Mouse (Mus musculus) adrenal gland (tissue): ENCODE measurements around the gene Fitm2.

Source experiments
- intact Hi-C: fragments of 180-260 bp; cut with DNase I; formaldehyde crosslinking; loops from one replicate; pipeline ENCODE4 v1.15.1; 2025
- long read RNA-seq, 2 experiments: library from polyadenylated mRNA; unstranded; transcript quantifications; one replicate each; pipeline ENCODE4 v2.0.0; 2020; ENCODE audit warnings: borderline replicate concordance in 1 of 2; ENCODE audit not compliant: insufficient replicate concordance in 1 of 2

The Fitm2 gene
- long read RNA-seq, experiment 1, transcript Fitm2-201 (2 exons, 3,967 nt) = major isoform, 19 of 35 reads
- long read RNA-seq, experiment 1, partial matches to known transcripts = 7 of 35 reads
- long read RNA-seq, experiment 1, other reads (novel, unspliced or antisense) = 9 of 35 reads
- long read RNA-seq, experiment 2, transcript Fitm2-201 (2 exons, 3,967 nt) = major isoform, 23 of 43 reads
- long read RNA-seq, experiment 2, partial matches to known transcripts = 0 of 43 reads
- long read RNA-seq, experiment 2, other reads (novel, unspliced or antisense) = 20 of 43 reads

DNA sequence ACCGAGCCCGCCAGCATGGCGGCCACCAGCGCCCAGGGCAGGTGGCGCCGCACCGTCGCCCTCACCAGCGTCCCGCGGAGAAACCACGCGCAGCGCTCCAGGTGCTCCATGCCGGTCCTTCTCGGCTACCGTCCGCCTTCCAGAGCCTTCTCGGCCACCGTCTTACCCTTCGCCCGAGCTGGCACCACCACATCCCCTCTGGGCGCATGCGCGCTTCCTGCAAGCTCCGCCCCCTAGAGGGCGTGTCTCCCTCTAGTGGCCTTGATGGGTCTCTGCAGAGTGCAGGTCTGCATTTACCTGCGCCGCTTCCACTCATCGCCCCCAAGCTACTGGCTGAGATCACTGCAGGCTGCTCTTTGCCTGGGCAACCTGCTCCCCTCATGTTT is at the start of gene Fitm2:
Gene Fitm2 (minus strand): TSS at position 164 of the 386 bp plus-strand sequence.
- intact Hi-C loops = no loop called here

DNA sequence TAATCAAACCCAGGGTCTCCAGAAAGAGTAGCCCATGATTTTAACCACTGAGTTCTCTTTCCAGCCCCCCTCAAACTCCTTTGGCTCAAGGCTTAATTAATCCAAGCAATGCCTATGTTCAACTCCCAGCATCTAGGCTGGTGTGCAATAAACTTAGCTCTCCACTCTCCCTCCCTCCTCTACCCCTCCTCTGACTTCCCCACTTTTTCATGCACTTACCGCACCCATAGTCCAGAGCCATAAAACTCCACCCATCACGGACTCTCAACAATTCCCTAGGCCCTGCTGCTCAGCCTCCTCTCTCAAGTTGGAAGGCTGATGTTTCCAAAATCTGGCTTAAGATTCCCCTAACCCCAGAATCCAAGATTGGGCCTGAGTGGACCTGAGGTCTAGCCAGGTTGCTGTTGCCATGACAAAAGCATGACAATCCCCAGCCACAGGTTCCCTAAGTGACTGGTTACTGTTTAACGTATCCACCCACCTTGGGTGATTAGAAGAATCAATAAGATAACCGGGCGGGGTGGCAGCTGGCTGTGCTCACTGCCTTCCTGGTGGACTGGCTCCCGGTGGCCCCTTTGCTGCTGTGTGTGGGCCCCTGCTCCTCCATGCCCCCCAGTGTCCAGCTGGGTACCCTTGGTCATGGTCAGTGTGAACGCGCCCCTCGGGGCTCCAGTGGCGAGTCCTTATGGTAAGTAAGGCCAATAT is 34.0 kb upstream of the Fitm2 start, which contains the start of gene Hnf4a:
Gene Hnf4a (plus strand): TSS at position 509 of the 705 bp plus-strand sequence.
- intact Hi-C loops = no loop called here

DNA sequence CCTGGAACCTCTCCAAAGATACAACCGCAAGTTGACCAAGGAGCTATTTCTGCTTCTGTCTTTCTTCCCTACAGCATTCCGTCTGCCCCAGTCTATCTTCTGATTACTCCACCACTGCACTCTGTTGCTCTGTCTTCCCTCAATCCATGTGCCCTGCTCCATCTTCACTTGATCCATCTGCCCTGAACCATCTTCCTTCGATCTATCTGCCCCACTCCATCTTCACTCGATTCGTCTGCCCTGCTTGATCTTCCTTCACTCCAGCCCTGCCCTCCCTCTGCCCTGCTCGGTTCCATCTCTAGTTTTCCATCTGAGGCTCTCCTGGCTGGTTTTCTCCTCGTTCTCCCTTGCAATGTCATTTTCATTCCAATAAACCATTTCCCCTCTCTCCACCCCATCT is 30.8 kb upstream of the Fitm2 start:
- intact Hi-C loops = no loop called here

DNA sequence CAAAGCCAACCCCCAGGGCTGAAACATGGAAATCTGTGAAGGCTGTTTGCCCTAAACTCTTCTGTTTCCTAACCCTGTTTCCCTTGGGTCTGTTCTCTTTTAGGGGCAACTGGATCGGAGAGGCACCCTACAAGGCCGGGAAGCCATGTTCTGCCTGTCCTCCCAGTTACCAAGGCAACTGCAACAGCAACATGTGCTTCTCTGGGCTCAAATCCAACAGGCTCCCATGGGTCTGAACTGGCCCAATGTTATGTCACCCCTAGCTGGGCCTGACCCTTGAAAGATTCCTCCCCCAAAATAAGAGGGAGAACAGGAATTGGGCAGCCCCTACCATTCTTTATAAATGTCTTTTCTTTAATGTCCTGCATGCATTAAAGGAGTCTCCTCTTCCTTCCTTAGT is 29.8 kb upstream of the Fitm2 start:
- intact Hi-C loops = no loop called here

DNA sequence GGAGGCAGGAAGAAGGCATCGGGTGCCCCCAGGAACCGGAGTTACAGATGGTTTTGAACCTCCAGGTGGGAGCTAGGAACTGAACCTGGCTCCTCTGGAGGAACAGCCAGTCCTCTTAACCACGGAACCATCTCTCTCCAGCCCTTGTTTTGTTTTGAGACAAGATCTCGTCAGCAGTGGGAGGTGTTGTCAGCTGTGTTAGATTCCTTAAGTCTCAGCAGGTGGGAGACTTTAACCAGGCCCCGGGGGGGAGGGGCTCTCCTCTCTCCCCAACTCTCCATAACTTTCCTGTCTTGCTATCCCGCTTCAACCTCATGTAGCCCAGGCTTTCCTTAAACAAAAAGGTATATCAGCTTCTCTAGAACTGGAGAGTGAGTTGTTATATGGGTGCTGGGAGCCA is 22.0 kb upstream of the Fitm2 start:
- intact Hi-C loops = no loop called here

DNA sequence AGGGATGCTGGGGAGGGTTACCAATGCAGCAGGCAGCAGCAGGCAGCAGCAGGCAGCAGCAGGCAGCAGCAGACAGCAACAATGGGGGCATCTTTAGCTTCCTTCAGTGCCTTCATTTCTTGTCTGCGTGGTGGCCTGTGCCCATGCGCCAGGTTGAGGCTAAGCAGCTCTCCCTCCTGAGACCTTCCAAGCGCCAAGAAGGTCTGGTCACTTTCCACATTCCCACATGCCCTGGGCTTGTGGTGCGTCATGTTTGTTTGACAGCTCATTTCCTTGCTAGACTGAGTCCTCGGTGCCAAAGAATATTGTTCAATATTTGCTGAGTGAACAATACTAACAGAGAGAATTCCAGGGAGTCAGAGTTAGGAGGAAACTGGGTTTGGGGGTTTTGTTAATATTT is 21.5 kb upstream of the Fitm2 start:
- intact Hi-C loops = no loop called here

DNA sequence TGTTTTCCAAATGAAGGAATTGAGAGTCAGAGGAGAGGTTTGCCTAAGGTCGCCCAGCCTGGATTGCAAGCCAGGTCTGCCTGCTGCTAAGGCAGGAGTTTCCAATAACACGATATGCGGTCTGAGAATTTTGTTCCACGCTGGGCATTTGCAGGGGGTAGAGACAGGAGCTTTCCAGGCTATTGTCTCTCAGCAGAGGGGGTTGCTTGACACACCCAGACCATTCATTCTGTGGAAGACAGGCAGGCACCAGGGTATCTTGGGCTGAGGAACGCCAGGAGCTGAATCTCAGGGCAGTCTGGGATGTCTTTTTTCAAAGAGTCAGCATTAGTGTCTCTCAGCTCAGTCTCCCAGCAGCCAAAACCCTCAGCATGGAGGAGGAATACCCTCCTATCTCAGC is 20.6 kb upstream of the Fitm2 start:
- intact Hi-C loops = no loop called here

DNA sequence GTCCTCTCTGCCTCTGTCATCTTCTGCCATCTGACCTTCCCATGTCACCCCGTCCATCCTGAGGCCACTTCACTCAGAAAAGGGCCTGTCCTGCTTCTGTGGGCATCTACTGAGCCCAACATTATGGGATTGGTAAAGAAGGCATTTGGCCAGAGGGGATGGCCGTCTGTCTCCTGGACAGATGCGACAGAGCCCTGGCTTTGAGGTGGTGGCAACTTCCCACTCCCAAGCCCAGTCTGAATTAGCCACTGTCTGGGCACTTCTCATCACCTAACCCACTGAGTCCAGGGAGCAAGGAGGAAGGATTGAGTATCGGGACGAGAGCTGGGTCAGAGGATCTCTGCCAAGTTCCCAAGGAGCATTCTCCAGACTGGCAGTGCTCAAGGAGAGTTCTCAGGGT is 19.6 kb upstream of the Fitm2 start, which contains the start of gene R3hdml:
Gene R3hdml (plus strand): TSS at position 301 of the 400 bp plus-strand sequence.
- intact Hi-C loops = no loop called here

DNA sequence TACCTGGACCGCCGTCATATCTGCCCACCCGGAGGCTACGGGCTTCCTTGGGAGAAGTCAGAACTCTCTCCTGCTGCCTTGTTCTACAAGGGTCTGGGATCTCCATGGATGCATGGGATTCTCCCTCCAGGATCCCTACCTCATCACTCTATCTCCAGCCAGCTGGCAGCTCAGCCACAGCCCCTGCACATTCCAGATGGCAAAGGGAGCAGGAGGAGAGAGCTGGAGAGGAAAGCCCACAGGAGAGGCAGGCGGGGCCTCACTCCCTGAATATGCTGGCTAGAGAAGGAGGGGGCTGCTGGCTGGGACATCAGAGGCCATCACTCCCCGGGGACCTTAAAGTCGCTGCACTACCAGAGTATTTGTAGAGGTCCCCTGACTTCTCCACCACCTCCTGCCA is 18.9 kb upstream of the Fitm2 start:
- intact Hi-C loops = no loop called here

DNA sequence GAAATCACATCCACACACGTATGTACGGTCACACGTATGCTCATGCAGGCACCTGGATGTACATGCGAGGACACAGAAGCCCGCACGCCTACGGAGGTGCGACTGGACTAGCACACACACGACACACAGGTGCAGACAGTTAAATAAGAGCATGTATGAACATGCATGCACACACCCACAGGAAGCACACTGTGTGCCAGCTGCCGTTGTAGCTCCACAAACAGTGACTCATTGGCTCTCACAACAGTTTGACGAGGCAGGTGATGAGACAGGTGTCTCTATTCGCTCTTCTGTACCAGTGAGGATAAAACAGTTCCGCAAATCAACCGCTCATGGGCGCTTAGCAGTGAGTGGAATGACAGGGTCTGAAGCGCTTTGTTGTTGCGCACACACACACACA is 18.2 kb upstream of the Fitm2 start:
- intact Hi-C loops = no loop called here

DNA sequence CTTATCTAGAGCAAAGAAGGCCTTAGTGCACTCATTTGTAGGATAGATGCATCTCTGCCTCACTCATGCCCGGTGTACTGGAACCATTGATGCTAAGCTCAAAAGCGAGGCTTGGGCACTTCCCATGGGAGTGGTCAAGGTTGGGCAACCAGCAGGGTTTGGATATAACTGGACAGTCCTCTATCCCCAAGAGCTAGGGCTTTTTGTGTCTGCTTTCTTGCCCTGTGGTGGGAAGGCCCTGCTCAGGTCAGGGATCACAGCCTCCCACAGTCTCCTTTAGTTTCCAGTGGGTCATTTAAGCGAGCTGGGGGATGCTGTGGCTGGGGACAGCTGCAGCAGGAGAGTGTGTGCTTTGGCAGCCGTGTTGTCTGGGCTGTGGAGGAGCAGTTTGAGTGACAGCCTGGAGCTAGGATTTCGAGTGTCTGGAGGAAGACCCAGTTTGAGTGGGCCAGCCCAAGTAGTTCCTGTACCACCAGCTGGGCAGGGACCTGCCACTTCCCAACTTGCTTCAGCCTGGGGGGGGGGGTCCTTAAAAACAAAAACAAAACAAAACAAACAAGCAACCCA is 17.4 kb upstream of the Fitm2 start:
- intact Hi-C loops = no loop called here

DNA sequence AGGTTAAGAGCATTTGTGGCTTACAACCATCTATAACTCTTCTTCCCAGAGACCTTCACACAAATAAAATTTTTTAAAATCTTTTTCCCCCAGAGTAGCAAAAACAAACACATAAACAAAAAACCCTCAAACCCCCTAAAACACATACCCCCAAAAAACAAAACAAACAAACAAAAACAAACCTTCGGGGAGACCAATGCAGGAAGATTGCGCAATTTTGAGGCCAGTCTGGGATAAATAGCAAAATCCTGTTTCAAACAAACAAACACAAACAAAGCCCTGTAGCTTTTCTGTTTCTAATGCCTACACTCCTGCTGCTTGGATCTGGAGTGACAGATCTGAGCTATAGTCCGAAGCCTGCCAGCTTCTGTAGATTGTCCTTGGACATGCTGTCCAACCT is 14.9 kb upstream of the Fitm2 start:
- intact Hi-C loops = no loop called here

DNA sequence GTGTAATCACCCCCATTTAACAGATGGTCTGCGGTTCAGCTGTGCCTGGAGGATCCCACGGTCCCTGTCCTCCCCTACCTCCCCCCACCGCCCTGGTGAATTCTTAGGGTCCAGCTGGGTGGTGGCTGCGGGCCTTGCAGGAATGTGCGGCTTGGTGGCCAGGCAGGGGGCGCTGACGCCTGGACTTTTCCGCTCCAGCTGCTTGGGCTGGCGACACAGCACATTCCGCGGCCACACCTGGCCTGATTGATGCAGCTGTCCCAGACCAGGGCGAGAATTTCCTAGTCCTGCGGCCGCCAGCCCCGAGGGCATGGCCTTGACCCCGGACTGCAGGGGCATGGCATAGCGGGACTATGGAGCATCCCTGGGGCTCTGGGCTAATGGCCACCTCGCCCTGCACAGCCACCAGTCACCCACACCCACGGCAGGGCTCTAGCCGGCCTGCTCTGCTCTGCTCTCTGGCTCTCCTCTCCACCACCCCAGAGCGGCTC is 9.2 kb upstream of the Fitm2 start:
- intact Hi-C loops = no loop called here

DNA sequence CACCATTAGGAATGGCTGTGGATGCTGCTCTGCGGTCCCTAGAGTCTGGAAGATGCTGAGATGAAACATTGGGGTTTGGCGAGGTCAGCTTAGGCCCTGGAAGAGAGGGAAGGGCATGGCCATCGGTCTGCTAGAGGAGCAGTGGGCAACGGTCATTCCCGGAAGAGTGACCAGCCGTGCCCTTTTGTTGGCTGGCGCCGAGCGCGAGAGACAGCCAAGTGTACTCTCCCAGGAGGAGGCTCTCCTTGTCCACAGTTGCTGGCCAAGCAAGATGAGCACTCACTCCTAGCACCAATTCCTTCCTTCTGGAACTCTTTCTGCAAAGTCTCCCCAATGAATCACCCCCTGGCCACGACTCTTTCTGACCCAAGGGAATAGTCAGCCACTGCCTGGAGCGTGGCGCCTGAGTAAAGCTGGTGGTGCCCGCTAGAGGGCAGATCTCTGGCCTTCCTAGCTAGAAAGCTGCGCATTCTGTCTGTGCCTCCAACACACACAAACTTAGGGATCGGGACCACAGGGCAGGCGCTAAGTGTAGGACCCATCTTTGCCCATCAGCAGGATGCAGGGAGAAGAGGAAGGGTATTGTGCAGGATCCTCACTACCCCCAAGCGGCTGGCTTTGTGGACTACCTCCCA is 7.9 kb upstream of the Fitm2 start:
- intact Hi-C loops = no loop called here

DNA sequence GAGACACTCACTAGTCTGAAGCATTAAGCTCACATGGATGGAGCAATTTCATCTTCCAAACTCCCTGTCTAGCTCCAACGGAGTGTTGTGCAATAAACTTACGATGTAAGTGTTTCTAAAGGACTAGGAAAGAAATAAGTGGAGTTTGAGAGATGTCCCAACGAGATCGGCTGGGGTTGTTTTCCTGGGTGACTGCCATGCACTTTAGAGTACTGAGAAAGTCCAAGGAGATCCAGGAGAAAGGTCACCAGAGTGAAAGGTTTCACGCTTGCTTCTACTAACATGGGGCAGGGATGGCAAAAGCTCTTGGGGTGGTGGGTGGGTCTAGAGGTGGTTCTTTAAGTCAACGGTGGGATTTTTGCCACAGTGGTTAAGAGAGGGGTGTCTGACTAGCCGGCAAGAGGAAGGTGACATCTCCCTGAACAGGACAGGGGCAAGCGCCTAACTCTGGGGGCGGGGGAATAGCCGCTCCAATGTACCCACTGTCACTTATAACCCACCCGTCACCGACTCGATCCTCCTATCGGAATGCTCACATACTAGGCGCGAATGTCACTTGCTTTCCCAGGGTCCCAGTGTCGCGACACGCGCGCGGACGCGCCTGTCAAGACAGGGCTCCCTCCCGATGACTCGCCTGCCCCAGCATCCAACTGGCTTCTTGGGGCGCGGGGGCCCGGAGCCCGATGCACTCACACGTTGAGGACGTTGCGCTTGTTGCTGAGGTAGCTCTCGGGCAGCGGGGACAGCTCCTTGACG is 541 bp downstream of the Fitm2 start:
- intact Hi-C loops = no loop called here

DNA sequence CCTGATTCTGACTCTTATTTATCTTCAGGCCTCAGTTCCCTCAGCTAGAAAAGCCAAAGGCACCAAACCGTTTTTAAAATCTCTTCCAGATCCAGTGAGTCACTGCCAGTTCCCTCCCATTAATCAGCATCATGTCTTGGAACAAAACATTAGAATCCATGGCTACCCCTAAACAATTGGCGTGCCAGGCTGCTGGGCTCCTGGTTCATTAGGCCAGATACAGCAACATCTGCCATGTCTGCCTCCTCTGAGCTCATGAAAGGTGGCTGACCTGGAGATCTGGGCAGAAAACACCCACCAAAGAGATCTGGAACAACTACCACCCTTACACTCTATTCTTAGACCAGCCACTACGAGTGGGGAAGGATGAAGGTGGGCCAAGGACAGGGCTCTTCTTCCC is 1.3 kb downstream of the Fitm2 start:
- intact Hi-C loops = no loop called here

DNA sequence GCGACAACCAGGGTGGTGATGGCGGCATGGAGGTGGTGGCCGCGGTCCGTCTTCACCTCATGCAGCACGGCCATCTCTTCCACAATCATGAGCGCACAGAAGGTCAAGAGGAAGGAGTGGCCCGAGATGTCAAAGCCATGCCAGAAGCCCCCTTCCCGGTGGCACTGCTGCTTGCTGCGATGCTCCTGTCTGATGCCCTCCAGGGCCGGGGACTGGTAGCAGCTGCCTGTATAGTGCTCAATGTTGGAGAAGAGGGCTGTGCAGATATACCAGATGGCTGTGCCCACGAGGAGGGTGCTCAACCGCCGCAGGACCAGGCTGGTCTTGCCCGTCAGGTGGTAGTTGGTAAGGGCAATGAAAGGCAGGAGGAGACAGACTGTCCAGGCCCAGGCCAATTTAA is 2.7 kb downstream of the Fitm2 start:
- intact Hi-C loops = loop anchor here (5.0 kb wide), 1 partner anchor 47 kb away; the partner anchor contains the start of gene Oser1

DNA sequence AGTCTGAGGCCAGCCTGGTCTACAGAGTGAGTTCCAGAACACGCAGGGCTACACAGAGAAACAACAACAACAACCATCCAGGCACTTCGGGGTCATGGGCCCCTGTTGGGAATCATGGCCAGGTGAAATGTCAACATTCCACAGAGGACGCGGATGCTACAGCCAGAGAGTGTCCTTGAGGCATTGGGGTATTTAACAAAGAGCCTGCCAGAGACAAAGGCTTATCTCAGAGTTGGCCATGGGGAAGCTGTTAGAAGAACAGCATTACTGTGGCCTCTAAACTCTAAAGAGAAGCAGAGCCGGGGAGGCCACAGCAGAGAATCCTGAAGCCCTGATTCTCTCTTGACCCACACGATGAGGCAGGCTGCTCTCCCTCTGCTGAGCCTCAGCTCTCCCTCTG is 3.6 kb downstream of the Fitm2 start:
- intact Hi-C loops = loop anchor here (5.0 kb wide), 1 partner anchor 47 kb away; the partner anchor contains the start of gene Oser1

DNA sequence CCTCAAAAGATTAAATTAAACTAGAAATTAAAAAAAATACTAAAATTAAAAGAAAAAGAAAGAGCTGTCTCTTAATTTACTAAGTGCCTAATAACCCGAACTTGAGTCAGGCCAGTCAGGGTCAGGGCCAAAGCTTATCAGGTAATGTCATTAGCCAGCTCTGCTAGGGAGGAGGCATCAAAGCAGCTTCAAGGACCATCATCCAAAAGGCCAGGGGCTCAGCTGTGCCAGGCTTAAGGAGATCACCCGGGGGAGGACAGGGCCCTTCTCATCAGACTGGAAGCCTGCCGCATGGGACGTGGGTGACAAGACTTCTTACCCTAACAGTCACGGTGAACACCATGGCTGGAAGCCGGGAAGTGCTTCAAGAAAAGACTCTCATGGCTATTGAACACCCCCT is 4.8 kb downstream of the Fitm2 start:
- intact Hi-C loops = loop anchor here (5.0 kb wide), 1 partner anchor 45 kb away; the partner anchor contains the start of gene Oser1

DNA sequence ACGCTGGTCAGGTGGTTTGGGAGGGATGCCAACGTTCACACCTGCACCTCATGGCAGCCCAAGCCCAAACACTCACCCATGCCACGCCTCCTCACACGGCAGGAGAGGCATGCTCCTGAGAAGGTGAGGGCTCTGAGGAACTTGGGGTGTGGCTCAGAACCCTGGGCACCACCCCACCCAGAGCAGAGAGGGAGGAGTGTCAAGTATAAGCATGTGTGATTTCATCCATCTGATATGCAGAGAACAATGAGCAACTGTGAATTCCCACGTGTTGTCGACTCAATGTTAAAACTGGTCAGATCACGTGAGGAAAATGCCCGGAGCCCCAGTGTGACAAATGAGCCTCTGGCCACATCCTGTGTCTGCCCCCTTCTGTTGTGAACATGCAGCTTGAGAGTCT is 5.7 kb downstream of the Fitm2 start:
- intact Hi-C loops = loop anchor here (5.0 kb wide), 1 partner anchor 44 kb away; the partner anchor contains the start of gene Oser1

DNA sequence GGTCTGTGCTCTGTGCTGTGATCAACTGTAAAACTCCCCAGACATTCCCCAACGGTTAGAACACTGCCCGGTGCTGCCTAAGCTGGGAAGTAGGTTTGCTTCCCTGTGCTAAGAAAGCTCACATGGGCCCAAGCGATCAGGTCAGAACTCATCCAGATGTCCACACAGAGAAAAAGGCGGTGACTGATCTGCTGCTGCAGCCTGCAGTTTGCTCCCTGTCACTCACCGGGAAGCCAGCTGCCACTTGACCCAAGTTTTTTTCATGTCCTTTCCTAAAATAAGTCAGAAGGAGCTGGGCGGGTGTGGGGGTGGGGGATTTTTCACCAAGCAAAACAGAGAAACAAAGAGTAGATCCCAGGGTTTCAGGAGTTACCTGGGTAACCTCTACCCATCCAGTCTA is 7.9 kb downstream of the Fitm2 start:
- intact Hi-C loops = no loop called here
